Mouse (Mus musculus): ENCODE data around the gene Etfa. TPM values are rescaled to one million over a fixed set of nuclear protein-coding genes. Genes with fewer than 3 reads are reported as not detected.
A peak's percentile ranks its signal among the peaks of the same experiment; 100 is the strongest.

Gene Etfa
- polyA plus RNA-seq, 1 experiment from 2014 or later, result 199 TPM

GRCm38 (mm10) chr9:55542366-55543325, 30.6 kb upstream of the Etfa start:
- H3K9ac ChIP-seq, result no peak overlapping the region
- peaks cover 66% of the 10 kb centered on the region for H3K4me1 ChIP-seq
- H3K27me3 ChIP-seq, result peaks cover 100% of the 10 kb centered on the region
- ATAC-seq (replicated peaks; ENCODE audit: low FRiP score), result no peak
- H3K4me2 ChIP-seq, result peak overlapping the region; percentile 85
- H3K36me3 ChIP-seq, result no peaks in the 10 kb centered on the region
- no peaks in the 10 kb centered on the region for H3K9me3 ChIP-seq (replicated peaks)
- H3K4me3 ChIP-seq (replicated peaks), result peak overlapping the region; percentile 50
- no peak overlapping the region for H3K27ac ChIP-seq
- 2% methylated on average over 59 of the region's 59 CpGs for WGBS

DNA sequence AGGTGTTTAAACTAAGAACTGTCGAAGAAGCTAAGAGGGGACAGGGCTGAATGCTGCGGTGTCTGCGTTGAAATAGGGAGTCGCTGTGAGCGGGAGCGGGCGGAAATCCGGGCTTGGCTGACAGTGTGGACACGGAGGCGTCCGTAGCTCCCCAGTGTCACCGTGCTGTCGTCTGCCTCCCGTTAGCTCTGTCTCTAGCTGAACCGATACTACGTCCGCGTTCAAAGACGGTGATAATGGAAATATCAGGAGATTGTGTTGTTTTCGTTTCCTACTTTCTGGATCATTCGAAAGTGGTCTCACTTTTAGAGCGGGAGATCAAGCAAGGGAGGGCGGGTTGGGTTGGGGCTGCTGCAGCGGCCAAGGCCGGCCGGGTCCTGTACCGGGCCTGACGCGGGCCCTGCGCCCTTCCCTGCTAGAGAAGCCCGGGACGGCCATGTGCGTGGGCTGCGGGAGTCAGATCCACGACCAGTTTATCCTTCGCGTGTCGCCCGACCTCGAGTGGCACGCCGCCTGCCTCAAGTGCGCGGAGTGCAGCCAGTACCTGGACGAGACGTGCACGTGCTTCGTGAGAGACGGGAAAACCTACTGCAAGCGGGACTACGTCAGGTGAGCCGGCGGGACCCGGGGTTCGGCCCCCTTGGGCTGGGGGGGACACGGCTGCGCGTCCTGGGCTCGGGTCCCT, 29.8 kb upstream of the Etfa start:
- Histone ChIP-seq H3K4me3 (replicated peaks) (peak overlapping the region; percentile 50), H3K9ac (no peak overlapping the region), H3K36me3 (no peaks in the 10 kb centered on the region), H3K27me3 (peaks cover 100% of the 10 kb centered on the region), H3K4me1 (peaks cover 64% of the 10 kb centered on the region), H3K27ac (no peak overlapping the region), H3K4me2 (peak overlapping the region; percentile 85), H3K9me3 (replicated peaks) (no peaks in the 10 kb centered on the region)
- ATAC-seq (replicated peaks; ENCODE audit: low FRiP score), result no peak
- WGBS, result under 1% methylated on average over 59 of the region's 59 CpGs

- H3K27ac ChIP-seq, result no peak overlapping the region
- H3K9ac ChIP-seq, result no peak overlapping the region
- no peaks in the 10 kb centered on the region for H3K9me3 ChIP-seq (replicated peaks)
- peak overlapping the region; percentile 50 for H3K4me3 ChIP-seq (replicated peaks)
- H3K27me3 ChIP-seq, result peaks cover 97% of the 10 kb centered on the region
- WGBS, result 0% methylated on average over 28 of the region's 28 CpGs
- peak overlapping the region; percentile 85 for H3K4me2 ChIP-seq
- H3K36me3 ChIP-seq, result no peaks in the 10 kb centered on the region
- peak; percentile 74 for ATAC-seq (replicated peaks; ENCODE audit: low FRiP score)
- H3K4me1 ChIP-seq, result peaks cover 54% of the 10 kb centered on the region
Observed at GRCm38 (mm10) chr9:55540888-55541287, 28.8 kb upstream of the Etfa start.

GRCm38 (mm10) chr9:55540391-55540770, 28.3 kb upstream of the Etfa start:
- Histone ChIP-seq H3K4me3 (replicated peaks) (peak overlapping the region; percentile 50), H3K27me3 (peaks cover 94% of the 10 kb centered on the region), H3K27ac (no peak overlapping the region), H3K4me2 (peak overlapping the region; percentile 85), H3K36me3 (no peaks in the 10 kb centered on the region), H3K4me1 (peaks cover 49% of the 10 kb centered on the region), H3K9ac (no peak overlapping the region), H3K9me3 (replicated peaks) (no peaks in the 10 kb centered on the region)
- ATAC-seq (replicated peaks; ENCODE audit: low FRiP score), result no peak
- under 1% methylated on average over 12 of the region's 12 CpGs for WGBS

- Histone ChIP-seq H3K4me3 (replicated peaks) (peak overlapping the region; percentile 11; the same call in 1 of the 2 replicates), H3K4me2 (peak overlapping the region; percentile 85; the same call in 1 of the 2 replicates), H3K9me3 (replicated peaks) (no peaks in the 10 kb centered on the region), H3K27ac (no peak overlapping the region), H3K9ac (no peak overlapping the region), H3K36me3 (no peaks in the 10 kb centered on the region), H3K4me1 (peaks cover 44% of the 10 kb centered on the region), H3K27me3 (peaks cover 90% of the 10 kb centered on the region)
- ATAC-seq (replicated peaks; ENCODE audit: low FRiP score), result no peak
- 2% methylated on average over 31 of the region's 31 CpGs for WGBS
Observed at GRCm38 (mm10) chr9:55539661-55540390, 27.8 kb upstream of the Etfa start.

DNA sequence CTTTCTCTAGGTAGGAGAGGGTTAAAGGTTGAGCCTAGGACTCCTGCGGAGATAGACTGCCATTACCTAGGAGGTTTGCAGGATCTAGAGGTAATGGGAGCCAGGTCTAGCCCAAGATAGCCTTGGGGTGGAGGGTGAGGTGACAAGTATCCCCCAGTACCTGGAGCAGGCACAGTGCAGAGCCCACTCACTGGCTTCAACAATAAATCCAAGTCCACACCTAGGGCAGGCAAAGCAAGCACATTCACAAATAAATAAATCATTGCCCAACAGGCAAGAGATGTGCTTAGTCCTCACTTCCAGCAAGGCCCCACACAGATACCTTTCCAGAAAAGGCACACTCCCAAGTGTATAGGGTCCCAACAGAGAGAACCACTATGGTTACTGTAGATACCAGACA, 27.0 kb upstream of the Etfa start:
- Histone ChIP-seq H3K9ac (no peak overlapping the region), H3K4me1 (peaks cover 36% of the 10 kb centered on the region), H3K36me3 (no peaks in the 10 kb centered on the region), H3K4me2 (no peak overlapping the region), H3K27ac (no peak overlapping the region), H3K4me3 (replicated peaks) (no peak overlapping the region), H3K9me3 (replicated peaks) (no peaks in the 10 kb centered on the region), H3K27me3 (peaks cover 82% of the 10 kb centered on the region)
- no peak for ATAC-seq (replicated peaks; ENCODE audit: low FRiP score)
- WGBS, result 7% methylated on average over 1 of the region's 1 CpGs

- Histone ChIP-seq H3K9ac (no peak within 1 kb of the TSS), H3K4me3 (replicated peaks) (peak within 1 kb of the TSS; percentile 11; the same call in 1 of the 2 replicates), H3K36me3 (no peaks in the 10 kb centered on the region), H3K27me3 (peaks cover 79% of the 10 kb centered on the region), H3K4me1 (peaks cover 31% of the 10 kb centered on the region), H3K27ac (no peak within 1 kb of the TSS), H3K4me2 (no peak within 1 kb of the TSS; the same call in 1 of the 2 replicates), H3K9me3 (replicated peaks) (no peaks in the 10 kb centered on the region)
- 10% methylated on average over 4 of the region's 4 CpGs for WGBS
- ATAC-seq (replicated peaks; ENCODE audit: low FRiP score), result no peak
Observed at GRCm38 (mm10) chr9:55538377-55538776, 26.3 kb upstream of the Etfa start, which contains the start of gene Isl2. Gene Isl2 (plus strand): TSS chr9:55538672.

- Histone ChIP-seq H3K4me2 (no peak overlapping the region), H3K27ac (no peak overlapping the region), H3K4me1 (peaks cover 12% of the 10 kb centered on the region), H3K27me3 (peaks cover 59% of the 10 kb centered on the region), H3K36me3 (no peaks in the 10 kb centered on the region), H3K9ac (no peak overlapping the region), H3K9me3 (replicated peaks) (no peaks in the 10 kb centered on the region), H3K4me3 (replicated peaks) (no peak overlapping the region)
- ATAC-seq (replicated peaks; ENCODE audit: low FRiP score), result no peak
- 14% methylated on average over 3 of the region's 3 CpGs for WGBS
Observed at GRCm38 (mm10) chr9:55535907-55536306, 23.9 kb upstream of the Etfa start.

DNA sequence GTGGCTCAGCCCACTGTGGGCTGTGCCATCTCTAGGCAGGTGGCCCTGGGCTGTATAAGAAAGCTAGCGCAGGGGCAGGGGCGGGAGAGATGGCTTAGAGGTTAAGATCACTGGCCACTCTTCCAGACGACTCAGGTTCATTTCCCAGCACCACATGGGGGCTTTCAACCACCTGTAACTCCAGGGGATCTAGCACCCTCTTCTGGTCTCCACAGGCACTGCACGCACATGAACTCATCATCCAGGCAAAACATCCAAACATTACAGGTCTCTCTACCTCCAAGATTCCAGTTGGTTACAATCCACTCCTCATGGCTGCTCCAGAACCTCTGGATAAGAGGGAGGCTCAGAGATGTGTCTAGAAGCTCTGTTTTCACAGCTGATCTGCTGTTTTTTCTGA, 13.7 kb upstream of the Etfa start:
- 46% methylated on average over 4 of the region's 4 CpGs for WGBS
- Histone ChIP-seq H3K4me3 (replicated peaks) (no peak overlapping the region), H3K36me3 (no peaks in the 10 kb centered on the region), H3K27me3 (no peaks in the 10 kb centered on the region), H3K27ac (no peak overlapping the region), H3K4me2 (no peak overlapping the region), H3K9ac (no peak overlapping the region), H3K9me3 (replicated peaks) (no peaks in the 10 kb centered on the region), H3K4me1 (no peaks in the 10 kb centered on the region)
- no peak for ATAC-seq (replicated peaks; ENCODE audit: low FRiP score)

GRCm38 (mm10) chr9:55511521-55511993, 486 bp downstream of the Etfa start:
- no peaks in the 10 kb centered on the region for H3K9me3 ChIP-seq (replicated peaks)
- H3K4me2 ChIP-seq, result peak overlapping the region; percentile 88
- peaks cover 11% of the 10 kb centered on the region for H3K4me1 ChIP-seq
- ATAC-seq (replicated peaks; ENCODE audit: low FRiP score), result peak; percentile 85
- peak overlapping the region; percentile 95 for H3K27ac ChIP-seq
- no peaks in the 10 kb centered on the region for H3K36me3 ChIP-seq
- peak overlapping the region; percentile 86 for H3K4me3 ChIP-seq (replicated peaks)
- H3K9ac ChIP-seq, result peak overlapping the region; percentile 91
- H3K27me3 ChIP-seq, result peaks cover 27% of the 10 kb centered on the region
- WGBS, result under 1% methylated on average over 29 of the region's 32 CpGs

- H3K9me3 ChIP-seq (replicated peaks), result no peaks in the 10 kb centered on the region
- peak overlapping the region; percentile 91 for H3K9ac ChIP-seq
- peaks cover 27% of the 10 kb centered on the region for H3K27me3 ChIP-seq
- peaks cover 11% of the 10 kb centered on the region for H3K4me1 ChIP-seq
- peak overlapping the region; percentile 88 for H3K4me2 ChIP-seq
- peak overlapping the region; percentile 86 for H3K4me3 ChIP-seq (replicated peaks)
- H3K36me3 ChIP-seq, result no peaks in the 10 kb centered on the region
- ATAC-seq (replicated peaks; ENCODE audit: low FRiP score), result no peak
- 80% methylated on average over 10 of the region's 10 CpGs for WGBS
- no peak overlapping the region for H3K27ac ChIP-seq
Observed at GRCm38 (mm10) chr9:55510651-55511235, 1.3 kb downstream of the Etfa start.
